Mouse (Mus musculus): ENCODE measurements around the gene Cbfa2t3.

- no peak for TF ChIP-seq CTCF (conservative IDR thresholded peaks at IDR 0.05; ENCODE audit: low read length)
- no peak for TF ChIP-seq NANOG (IDR thresholded peaks at IDR 0.05; ENCODE audit: borderline replicate concordance, low read length)
Measured at GRCm38 (mm10) chr8:122665221-122665620, 33.7 kb downstream of the Cbfa2t3 start.

All from E14TG2a.4 (cell line).